Mouse (Mus musculus) left cerebral cortex, adult 18-20 months (tissue): ENCODE results near the gene Arhgap45. TPM values are rescaled to one million over a fixed set of nuclear protein-coding genes. Genes with fewer than 3 reads are reported as not detected.

ENCODE experiments used
- DNase-seq, 2 experiments: peaks; one replicate each; pipeline ENCODE4 v3.0.0; 2021 to 2022; ENCODE audit warnings: low spot score in 2 of 2, mixed read lengths in 1 of 2
- total RNA-seq, 2 experiments: library from RNA; stranded (reverse); gene quantifications; 2 replicates each; pipeline ENCODE4 v1.2.3; 2021

The Arhgap45 gene
- total RNA-seq, 2 experiments from 2014 or later = 3.7 to 4.1 TPM

GRCm38 (mm10) chr10:80013609-80014008 lies 2.8 kb upstream of the Arhgap45 start:
- no peak for DNase-seq

DNA sequence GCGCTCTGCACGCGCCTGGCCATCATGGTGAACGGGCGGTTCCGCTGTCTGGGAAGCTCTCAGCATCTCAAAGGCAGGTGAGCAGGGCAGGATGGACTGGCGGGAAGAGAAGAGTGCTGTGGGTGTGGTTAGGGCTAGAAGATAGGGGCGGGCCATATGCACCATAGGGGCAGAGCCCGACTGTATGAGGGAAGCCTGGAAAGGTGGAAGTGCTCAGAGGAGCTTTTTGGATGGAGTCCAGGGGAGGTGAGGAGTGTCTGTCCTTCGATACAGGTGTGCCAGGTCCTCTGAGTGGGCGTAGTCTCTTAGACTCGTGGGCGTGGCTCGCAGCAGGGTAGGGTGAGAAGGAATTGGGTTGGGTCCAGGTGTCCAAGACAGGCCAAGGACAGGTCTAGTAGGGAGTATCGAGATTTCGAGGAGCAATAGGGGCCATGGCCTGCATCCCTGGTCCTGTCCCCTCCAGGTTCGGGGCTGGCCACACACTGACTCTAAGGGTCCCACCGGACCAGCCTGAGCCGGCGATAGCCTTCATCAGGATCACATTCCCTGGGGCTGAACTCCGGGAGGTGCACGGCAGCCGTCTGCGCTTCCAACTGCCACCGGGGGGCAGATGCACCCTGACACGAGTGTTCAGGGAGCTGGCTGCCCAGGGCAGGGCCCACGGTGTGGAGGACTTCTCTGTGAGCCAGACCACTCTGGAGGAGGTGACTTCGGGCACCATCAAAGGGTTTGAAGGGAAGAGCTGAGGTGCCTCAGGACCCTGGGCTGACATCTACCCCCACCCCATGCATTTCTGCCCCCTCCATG lies 1.8 kb upstream of the Arhgap45 start:
- DNase-seq = no peak

GRCm38 (mm10) chr10:80015583-80015982 lies 870 bp upstream of the Arhgap45 start:
- DNase-seq = no peak

DNA sequence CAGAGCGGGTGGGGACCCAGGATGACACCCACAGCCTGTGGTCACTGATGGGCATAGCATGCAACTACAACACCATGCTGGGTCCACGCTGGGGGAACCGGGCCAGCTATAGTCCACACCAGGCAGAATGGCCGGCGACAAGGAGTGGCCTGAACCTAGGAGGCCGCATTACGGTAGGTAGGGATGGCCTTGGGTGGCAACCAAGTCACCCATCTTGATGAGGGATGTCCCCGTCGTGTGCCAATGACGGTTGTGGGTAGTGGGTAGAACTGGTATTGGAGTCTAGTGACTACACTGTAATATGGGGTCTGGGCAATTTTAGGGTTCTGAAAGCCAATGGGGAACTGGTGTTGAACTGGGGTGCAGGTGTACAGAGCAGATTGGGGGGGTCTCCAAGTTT lies 478 bp downstream of the Arhgap45 start:
- no peak for DNase-seq

- DNase-seq = no peak
Observed at GRCm38 (mm10) chr10:80017361-80017760, 908 bp downstream of the Arhgap45 start.

GRCm38 (mm10) chr10:80017771-80018170 lies 1.3 kb downstream of the Arhgap45 start:
- DNase-seq = no peak

- DNase-seq = no peak
Observed at GRCm38 (mm10) chr10:80018739-80019297, 2.4 kb downstream of the Arhgap45 start.

DNA sequence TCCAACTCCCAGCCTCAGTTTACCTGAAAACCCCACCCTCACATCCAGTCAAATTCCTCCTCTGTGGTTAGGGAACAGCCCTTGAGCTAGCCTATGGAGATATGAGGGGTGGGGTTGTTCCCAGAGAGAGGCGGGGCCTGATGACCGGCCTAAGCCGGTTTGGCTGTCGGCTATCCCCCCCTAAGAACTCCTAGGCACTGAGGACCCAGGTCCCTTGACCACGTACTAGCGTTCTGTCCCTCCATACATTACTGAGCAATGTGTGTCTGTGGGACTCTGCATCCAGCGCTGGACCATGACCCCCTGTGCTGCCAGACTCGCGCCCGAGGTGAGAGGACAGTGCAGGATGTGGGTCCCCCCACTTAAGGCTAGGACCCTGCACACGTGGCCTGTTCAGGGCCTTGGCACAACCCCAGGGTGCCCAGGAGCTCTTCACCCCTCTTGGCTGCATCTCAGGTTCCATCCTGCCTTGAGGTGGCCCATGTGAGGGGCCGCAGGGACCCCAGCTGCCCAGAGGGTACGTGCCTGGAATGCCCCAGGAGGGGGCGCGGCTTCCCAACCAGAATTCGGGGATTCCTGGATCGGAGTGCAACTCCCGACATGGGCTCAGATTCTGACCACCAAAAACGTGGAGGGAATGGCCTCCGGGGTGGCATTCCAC lies 3.1 kb downstream of the Arhgap45 start:
- no peak for DNase-seq

- no peak for DNase-seq
Observed at GRCm38 (mm10) chr10:80020191-80020590, 3.7 kb downstream of the Arhgap45 start.

- no peak for DNase-seq
Observed at GRCm38 (mm10) chr10:80020603-80021319, 4.3 kb downstream of the Arhgap45 start.

- DNase-seq = no peak
Observed at GRCm38 (mm10) chr10:80021320-80021641, 4.8 kb downstream of the Arhgap45 start.

GRCm38 (mm10) chr10:80022164-80022563 lies 5.7 kb downstream of the Arhgap45 start:
- no peak for DNase-seq

DNA sequence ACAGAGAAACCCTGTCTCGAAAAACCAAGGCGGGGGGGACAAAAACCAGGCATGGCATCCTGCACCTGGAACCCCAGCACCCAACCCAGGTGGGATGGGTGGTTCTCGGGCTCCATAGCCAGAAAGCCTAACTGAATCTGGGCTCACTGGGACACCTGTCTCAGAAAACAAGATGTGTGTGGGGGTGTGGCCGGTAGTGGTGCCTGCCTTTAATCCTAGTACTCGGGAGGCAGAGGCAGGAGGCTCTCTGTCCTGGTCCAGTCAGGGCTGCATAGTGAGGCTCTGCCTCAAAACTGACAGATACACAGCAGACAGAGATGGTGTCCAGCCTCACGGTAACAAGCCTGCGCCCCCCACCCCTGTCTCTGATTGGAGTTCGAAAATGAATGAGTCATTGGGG lies 6.4 kb downstream of the Arhgap45 start:
- no peak for DNase-seq

DNA sequence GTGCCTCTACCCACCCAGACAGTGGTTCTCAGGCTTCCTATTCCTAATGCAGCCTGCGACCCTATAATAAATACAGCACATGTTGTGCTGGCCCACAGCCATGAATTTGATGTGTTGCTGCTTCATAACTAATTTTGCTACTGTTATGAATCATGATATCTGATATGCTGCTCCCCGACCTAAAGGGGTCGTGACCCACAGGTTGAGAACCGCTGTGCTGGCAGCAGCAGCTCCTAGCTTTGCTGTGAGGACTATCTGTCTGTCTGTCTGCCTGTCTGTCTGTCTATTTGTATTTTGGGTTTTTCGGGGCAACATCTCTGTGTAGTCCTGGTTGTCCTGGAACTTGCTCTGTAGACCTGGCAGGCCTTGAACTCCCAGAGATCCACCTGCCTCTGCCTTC lies 7.3 kb downstream of the Arhgap45 start:
- DNase-seq = no peak

- no peak for DNase-seq
Observed at GRCm38 (mm10) chr10:80024229-80025043, 8.0 kb downstream of the Arhgap45 start.

DNA sequence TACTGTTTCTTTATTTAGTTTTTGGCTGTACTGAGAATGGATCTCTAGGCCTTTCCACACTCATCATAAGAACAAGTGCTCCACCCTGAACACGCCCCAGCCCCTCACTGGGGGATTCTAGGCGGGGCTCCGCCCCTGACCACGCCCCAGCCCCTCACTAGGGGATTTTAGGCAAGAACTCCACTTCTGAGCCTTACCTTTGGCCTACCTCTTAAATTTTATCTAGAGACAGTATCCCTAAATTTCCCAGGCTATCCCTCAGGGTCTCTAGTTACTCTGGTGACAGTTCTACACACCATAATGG lies 8.5 kb downstream of the Arhgap45 start:
- no peak for DNase-seq

GRCm38 (mm10) chr10:80025463-80025862 lies 9.0 kb downstream of the Arhgap45 start:
- no peak for DNase-seq

GRCm38 (mm10) chr10:80025889-80026288 lies 9.4 kb downstream of the Arhgap45 start:
- no peak for DNase-seq

GRCm38 (mm10) chr10:80027681-80028520 lies 11.4 kb downstream of the Arhgap45 start:
- DNase-seq = no peak

DNA sequence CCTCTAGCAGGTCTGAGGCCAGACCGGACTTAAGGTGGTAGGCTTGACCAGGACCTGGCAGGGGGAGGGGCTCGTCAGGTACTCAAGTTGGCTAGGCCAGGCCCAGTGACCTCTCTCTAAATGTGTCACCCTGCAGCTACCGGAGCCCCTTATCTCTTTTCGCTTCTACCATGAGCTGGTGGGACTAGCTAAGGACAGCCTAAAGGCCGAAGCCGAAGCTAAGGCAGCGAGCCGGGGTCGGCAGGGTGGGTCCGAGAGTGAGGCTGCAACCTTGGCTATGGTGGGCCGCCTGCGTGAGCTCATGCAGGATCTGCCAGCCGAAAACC lies 12.0 kb downstream of the Arhgap45 start:
- no peak for DNase-seq
